Mouse (Mus musculus): Measurements from ENCODE around the gene Ptprk.

The Ptprk gene

GRCm38 (mm10) chr10:28463706-28464105, 389.1 kb downstream of the Ptprk start:
- no peak for TF ChIP-seq GATA4 (IDR thresholded peaks at IDR 0.05; ENCODE audit: insufficient replicate concordance, low read length)

- no peak for TF ChIP-seq GATA4 (IDR thresholded peaks at IDR 0.05; ENCODE audit: insufficient replicate concordance, low read length)
These were observed 390.3 kb downstream of the Ptprk start for GRCm38 (mm10) chr10:28464766-28465548.

GRCm38 (mm10) chr10:28485574-28485973, 411.0 kb downstream of the Ptprk start:
- TF ChIP-seq GATA4 (IDR thresholded peaks at IDR 0.05; ENCODE audit: insufficient replicate concordance, low read length), result no peak

GRCm38 (mm10) chr10:28491006-28491405, 416.4 kb downstream of the Ptprk start:
- no peak for TF ChIP-seq GATA4 (IDR thresholded peaks at IDR 0.05; ENCODE audit: insufficient replicate concordance, low read length)

GRCm38 (mm10) chr10:28492206-28492605, 417.6 kb downstream of the Ptprk start:
- TF ChIP-seq GATA4 (IDR thresholded peaks at IDR 0.05; ENCODE audit: insufficient replicate concordance, low read length), result no peak

- no peak for TF ChIP-seq GATA4 (IDR thresholded peaks at IDR 0.05; ENCODE audit: insufficient replicate concordance, low read length)
These were observed 418.2 kb downstream of the Ptprk start for GRCm38 (mm10) chr10:28492870-28493269.

- no peak for TF ChIP-seq GATA4 (IDR thresholded peaks at IDR 0.05; ENCODE audit: insufficient replicate concordance, low read length)
These were observed 418.7 kb downstream of the Ptprk start for GRCm38 (mm10) chr10:28493271-28493861.

- TF ChIP-seq GATA4 (IDR thresholded peaks at IDR 0.05; ENCODE audit: insufficient replicate concordance, low read length), result no peak
These were observed 423.2 kb downstream of the Ptprk start for GRCm38 (mm10) chr10:28497791-28498190.

- TF ChIP-seq GATA4 (IDR thresholded peaks at IDR 0.05; ENCODE audit: insufficient replicate concordance, low read length), result no peak
These were observed 423.9 kb downstream of the Ptprk start for GRCm38 (mm10) chr10:28498504-28498903.

- TF ChIP-seq GATA4 (IDR thresholded peaks at IDR 0.05; ENCODE audit: insufficient replicate concordance, low read length), result no peak
These were observed 439.0 kb downstream of the Ptprk start for GRCm38 (mm10) chr10:28513601-28514000.

- no peak for TF ChIP-seq GATA4 (IDR thresholded peaks at IDR 0.05; ENCODE audit: insufficient replicate concordance, low read length)
These were observed 441.5 kb downstream of the Ptprk start for GRCm38 (mm10) chr10:28516147-28516546.

GRCm38 (mm10) chr10:28518297-28518696, 443.7 kb downstream of the Ptprk start:
- TF ChIP-seq GATA4 (IDR thresholded peaks at IDR 0.05; ENCODE audit: insufficient replicate concordance, low read length), result no peak

GRCm38 (mm10) chr10:28519861-28520260, 445.2 kb downstream of the Ptprk start:
- no peak for TF ChIP-seq GATA4 (IDR thresholded peaks at IDR 0.05; ENCODE audit: insufficient replicate concordance, low read length)

GRCm38 (mm10) chr10:28523992-28524735, 449.5 kb downstream of the Ptprk start:
- TF ChIP-seq GATA4 (IDR thresholded peaks at IDR 0.05; ENCODE audit: insufficient replicate concordance, low read length), result no peak

GRCm38 (mm10) chr10:28540595-28540994, 466.0 kb downstream of the Ptprk start:
- TF ChIP-seq GATA4 (IDR thresholded peaks at IDR 0.05; ENCODE audit: insufficient replicate concordance, low read length), result no peak

- no peak for TF ChIP-seq GATA4 (IDR thresholded peaks at IDR 0.05; ENCODE audit: insufficient replicate concordance, low read length)
These were observed 468.1 kb downstream of the Ptprk start for GRCm38 (mm10) chr10:28542754-28543153.

All from liver, adult (tissue).